Mouse (Mus musculus) ES-E14 (cell line): ENCODE results near the gene Rgsl1.

Experiments
- HCFC1 ChIP-seq: IDR thresholded peaks from 2 replicates; pipeline ENCODE4 v1.6.1; 2012; ENCODE audit warnings: low read length, inconsistent platforms, borderline replicate concordance; ENCODE audit not compliant: insufficient read depth
- ZC3H11A ChIP-seq: IDR thresholded peaks from 2 replicates; pipeline ENCODE4 v1.6.1; 2012; ENCODE audit warnings: low read depth, mild to moderate bottlenecking, inconsistent platforms, low read length, borderline replicate concordance

DNA sequence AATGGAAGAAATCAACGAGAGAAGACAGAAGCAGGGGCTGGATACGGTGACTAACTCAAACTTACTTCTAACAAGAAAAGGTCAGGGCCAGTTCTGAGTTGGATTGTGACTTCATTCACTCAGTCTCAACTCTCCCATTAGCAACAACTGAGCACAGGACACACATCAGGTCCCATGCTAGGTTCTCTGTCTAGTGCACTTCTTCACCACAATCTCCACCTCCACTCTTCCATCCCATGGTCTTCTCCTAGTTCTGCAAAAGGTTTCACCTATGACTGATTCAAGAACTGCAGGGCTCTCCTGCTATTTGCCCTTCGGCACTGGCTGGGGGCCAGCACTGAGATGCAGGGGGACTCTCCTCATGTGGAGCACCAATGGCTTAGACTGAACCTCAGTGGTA is 49.7 kb downstream of the Rgsl1 start:
- TF ChIP-seq ZC3H11A (no peak), HCFC1 (no peak)
